Mouse (Mus musculus) right cerebral cortex, adult 2 months (tissue): Measurements from ENCODE around the gene Vrk3.

Source experiments
- DNase-seq, 2 experiments: peaks; one replicate each; pipeline ENCODE4 v3.0.0; 2021 to 2022; ENCODE audit warnings: low spot score in 2 of 2

The Vrk3 gene

GRCm38 (mm10) chr7:44760366-44760765 lies 12.2 kb downstream of the Vrk3 start:
- no peak for DNase-seq

- no peak for DNase-seq
These were observed 19.9 kb downstream of the Vrk3 start for GRCm38 (mm10) chr7:44768129-44768528.

- peak in 1 of 2 experiments; percentile 10 for DNase-seq
These were observed 21.9 kb downstream of the Vrk3 start for GRCm38 (mm10) chr7:44770046-44770578.

GRCm38 (mm10) chr7:44772591-44773204 lies 24.5 kb downstream of the Vrk3 start:
- peak; percentile 10 to 16 for DNase-seq

DNA sequence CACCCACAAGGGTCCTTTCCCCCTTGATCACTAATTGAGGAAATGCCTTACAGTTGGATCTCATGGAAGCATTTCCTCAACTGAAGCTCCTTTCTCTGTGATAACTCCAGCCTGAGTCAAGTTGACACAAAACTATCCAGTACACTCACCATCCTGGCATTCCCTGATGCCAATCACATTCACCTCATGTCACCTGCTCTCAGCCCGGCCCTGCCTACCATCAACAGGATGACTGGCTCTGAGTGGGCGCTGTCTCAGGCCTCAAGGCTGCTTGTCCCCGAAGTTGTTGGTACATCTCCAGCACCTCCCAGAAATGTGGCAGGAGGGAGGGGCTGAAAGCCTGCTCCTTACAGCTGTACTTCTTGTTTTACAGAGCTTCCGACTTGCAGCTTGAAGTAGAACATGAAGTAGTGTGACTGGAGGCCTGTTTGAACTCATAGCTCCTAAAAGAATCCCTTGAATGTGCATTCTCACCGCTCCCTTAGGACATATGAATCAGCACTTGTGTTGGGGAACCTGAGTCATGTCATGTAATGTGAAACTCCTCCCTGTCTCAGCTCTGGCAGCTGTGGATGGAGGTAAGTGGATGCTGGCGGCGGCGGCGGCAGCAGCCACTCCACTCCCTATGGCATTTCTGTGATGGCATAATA lies 28.8 kb downstream of the Vrk3 start:
- no peak for DNase-seq

GRCm38 (mm10) chr7:44780101-44780500 lies 31.9 kb downstream of the Vrk3 start:
- no peak for DNase-seq

GRCm38 (mm10) chr7:44789531-44789930 lies 41.3 kb downstream of the Vrk3 start:
- DNase-seq = no peak

DNA sequence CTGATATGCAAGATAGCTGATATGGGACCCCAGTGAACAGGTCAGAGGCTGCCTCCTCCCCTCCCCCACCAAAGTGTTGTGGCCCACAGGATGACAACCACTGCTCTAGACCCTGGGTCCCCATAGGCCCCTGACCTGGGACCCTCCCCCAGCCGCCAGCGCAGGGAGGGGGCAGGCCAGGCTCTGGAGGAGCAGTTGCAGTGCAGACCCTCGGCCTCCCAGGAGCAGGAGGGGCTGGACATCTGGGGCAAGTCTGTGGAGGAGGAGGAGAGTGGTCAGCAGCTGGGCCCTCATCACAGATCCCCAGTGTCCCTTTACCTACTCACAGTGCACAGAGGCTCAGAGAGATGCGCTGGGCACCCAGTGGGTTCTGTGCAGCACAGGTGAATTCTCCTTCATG lies 41.9 kb downstream of the Vrk3 start:
- DNase-seq = no peak

- DNase-seq = no peak
These were observed 44.6 kb downstream of the Vrk3 start for GRCm38 (mm10) chr7:44792781-44793180.

- DNase-seq = no peak
These were observed 60.7 kb downstream of the Vrk3 start for GRCm38 (mm10) chr7:44808927-44809326.

DNA sequence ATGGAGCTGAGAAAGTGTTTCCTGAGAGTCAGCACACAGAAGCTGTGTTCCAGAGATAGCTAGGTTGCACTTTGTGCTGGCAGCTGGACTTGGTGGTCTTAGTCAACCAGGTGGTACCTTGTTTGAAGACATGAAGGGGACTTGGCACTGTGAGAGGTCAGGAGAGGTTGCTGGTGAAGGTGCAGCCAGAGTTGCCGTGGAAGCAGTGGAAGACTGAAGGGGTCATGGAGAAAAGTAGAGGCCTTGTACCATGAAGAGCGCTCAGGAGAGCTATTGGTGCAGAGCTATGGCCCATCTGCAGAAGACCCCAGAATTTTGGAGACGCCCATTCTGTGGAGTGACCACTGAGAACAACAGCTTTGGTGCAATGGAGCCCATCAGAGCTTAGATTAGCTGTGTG lies 61.3 kb downstream of the Vrk3 start:
- no peak for DNase-seq

DNA sequence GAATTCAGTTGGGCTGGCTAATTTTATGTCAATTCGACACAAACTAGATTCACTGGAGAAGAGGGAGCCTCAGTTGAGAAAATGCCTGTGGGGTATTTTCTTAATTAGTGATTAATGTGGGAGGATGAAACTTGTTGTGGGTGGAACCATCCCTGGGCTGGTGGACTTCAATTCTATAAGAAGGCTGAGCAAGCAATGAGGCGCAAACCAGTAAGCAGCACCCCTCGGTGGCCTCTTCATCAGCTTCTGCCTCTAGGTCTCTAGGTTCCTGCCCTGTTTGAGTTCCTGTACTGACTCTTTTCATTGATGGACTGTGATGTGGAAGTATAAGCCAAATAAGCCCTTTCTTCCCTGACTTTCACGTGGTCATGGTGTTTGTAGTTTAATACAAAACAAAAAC lies 62.2 kb downstream of the Vrk3 start:
- DNase-seq = no peak

- no peak for DNase-seq
These were observed 62.8 kb downstream of the Vrk3 start for GRCm38 (mm10) chr7:44810819-44811557.

DNA sequence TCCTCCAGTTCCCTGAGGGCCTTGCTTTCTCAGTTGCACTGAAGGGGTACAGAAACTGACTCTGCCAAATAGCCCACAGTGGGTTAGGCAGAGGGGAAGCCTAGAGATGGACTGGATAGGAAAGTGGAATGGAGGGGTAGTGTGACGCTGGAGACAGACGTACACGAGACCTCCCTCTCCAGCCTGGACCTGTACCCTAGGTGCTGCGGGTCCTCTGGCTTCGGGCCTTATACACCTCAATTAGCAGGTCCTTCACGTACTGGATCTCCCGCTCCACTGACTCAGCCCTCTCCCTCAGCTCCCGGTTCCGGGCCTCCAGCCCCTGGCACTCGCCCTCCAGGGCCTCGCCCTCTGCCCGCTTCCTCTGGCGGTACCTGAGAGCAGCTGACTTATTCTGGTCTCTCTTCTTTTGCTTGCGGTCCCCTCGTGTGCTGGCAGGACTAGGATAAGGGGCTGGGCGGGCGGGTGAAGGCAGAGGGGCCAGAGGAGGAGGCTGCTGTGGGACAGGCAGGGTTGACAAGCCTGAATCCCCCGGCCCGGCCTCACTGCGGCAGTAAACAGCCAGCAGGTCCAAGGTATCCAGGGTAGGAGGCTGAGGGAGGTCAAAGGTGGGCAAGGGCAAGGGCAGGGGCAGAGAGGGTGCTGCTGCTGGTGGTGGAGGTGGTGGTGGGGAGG lies 64.6 kb downstream of the Vrk3 start:
- DNase-seq = no peak

DNA sequence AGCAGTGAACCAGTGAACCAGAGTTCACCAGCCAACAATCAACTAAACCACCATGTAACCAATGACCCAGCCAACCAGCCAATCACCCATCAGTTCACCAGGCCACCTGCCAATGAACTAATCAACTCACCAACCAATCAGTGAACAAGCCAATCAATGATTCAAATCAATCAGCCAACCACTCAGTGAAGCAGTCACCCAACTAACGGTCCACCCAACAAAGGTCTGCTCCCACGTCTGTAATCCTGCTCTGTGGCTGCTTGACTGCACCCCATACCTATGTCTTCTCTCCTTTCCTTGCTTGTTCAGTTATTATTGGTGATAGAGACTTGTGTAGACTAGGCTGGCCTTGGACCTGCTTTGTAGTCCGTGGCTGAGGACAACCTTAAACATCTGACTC lies 65.8 kb downstream of the Vrk3 start:
- no peak for DNase-seq

DNA sequence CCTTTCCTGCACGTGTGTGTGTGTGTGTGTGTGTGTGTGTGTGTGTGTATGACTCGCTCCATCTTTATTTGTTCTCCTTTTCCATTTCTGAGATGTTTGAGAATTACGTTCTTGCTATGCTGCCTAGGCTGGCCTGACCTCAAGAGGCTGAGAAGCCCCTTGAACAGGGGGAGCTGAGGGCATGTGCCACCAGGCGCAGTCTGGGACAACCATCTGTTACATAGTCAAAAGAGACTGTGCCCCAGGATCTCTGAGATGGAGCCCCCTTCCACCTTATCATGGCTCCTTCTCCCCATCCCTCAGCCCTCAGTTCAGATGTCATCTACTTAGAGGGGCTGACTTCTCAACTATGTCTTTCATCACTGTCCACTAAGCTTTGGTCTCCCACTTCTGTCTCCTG lies 66.2 kb downstream of the Vrk3 start:
- no peak for DNase-seq

- DNase-seq = no peak
These were observed 66.8 kb downstream of the Vrk3 start for GRCm38 (mm10) chr7:44814952-44815553.

- peak; percentile 98 to 99 for DNase-seq
These were observed 67.7 kb downstream of the Vrk3 start, which contains the start of the genes Nup62 and Il4i1 for GRCm38 (mm10) chr7:44815721-44816469. Nup62 (plus strand) TSS chr7:44816088. Il4i1 (plus strand) TSS chr7:44816387.

DNA sequence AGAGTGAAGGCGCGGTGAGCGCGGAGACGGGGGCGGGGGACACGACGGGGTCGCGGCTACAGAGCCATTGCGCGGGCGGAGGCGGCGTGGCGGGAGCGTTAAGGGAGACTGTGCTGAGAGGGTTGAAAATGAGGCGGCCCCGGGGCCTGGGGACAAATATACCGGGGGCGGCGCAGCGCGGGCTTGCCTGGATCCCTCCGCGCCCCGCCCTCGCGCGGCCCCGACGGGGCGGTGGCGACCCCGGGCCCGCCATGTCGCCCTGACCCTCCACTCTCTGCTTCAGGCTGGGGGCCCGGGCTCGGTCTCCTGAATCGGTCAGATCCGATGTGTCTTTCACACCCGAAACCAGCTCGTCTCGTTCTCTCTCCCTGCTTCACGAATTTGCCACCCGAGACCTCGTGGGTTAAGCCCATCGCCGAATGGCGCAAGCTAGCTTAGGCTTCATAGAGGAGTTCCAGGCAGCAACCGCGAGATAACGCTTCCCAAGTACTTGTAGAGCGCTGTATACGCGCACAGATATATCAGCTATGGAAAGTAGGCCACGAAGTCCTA lies 68.3 kb downstream of the Vrk3 start, which contains the start of gene Atf5:
Gene Atf5 (minus strand): TSS at position 189 of the 552 bp plus-strand sequence.
- DNase-seq = no peak

GRCm38 (mm10) chr7:44817441-44817840 lies 69.2 kb downstream of the Vrk3 start:
- no peak for DNase-seq
